Mouse (Mus musculus) embryonic facial prominence, embryonic 13.5 days (tissue): ENCODE data around the gene Slf1. TPM values are rescaled to one million over a fixed set of nuclear protein-coding genes. Genes with fewer than 3 reads are reported as not detected.

Experiments
- polyA plus RNA-seq: library from polyadenylated mRNA; unstranded; fragments of >200 nt; fragmentation: Nextera tagmentation; extraction: Ambion mirVana; gene quantifications from 2 replicates; pipeline ENCODE4 v1.2.1, GENCODE M21; 2015

Slf1 gene
- polyA plus RNA-seq, 1 experiment from 2014 or later = 45.2 TPM

Other genes starting within 250 kb of the Slf1 start
- 10.4 and 13.2 TPM in 2 replicates for gene 2210408I21Rik, start 67 bp upstream of the Slf1 start, polyA plus RNA-seq